Mouse (Mus musculus): ENCODE measurements around the gene Rev1. TPM values are rescaled to one million over a fixed set of nuclear protein-coding genes. Genes with fewer than 3 reads are reported as not detected.

The Rev1 gene
- total RNA-seq, 2 experiments from 2014 or later: 40.0 to 46.1 TPM

DNA sequence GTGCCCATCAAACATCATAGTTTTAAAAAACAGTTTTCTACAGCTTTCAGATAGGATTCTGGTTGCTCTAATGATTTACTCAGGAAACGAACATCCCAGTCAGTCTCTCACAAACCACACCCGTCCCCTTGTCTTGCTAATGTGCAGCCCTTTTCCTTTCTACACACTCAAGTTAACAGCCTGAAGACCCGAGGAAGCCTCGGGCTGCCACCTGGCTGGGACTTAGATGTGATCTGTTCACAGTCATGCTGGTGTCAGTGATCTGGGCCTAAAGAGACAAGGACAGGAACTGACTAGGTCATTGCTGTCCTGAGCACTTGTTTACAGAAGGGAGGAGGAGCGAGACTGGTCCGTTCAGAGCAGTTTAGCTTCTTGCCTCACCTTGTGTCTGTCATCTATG, 71.2 kb downstream of the Rev1 start:
- DNase-seq (ENCODE audit: extremely low spot score in 1 of 2, low spot score in 2 of 2): no peak
- intact Hi-C loops (cut with DNase I): no loop called here
- no peak overlapping the region for H3K27ac ChIP-seq
- TF ChIP-seq CTCF (IDR thresholded peaks at IDR 0.05): no peak
- no peak overlapping the region for H3K4me3 ChIP-seq

DNA sequence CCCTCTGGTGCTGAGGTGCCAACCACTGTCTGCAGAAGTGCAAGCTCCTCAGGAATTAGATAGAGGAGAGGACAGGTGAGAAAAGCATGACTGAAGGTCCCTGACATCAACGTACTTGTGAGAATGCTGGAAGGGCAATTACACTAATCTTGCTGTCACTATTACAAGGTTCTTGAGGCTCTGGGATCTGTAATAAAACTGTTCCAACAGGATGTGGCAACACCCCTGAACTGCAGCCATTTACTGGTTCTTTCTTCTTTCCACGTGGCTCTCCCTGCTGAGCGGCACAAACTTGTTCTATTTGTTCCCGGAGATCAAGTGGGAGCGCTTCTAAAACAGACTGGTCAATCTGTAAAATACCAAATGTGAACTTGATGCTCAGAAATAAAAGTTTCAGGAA, 74.4 kb downstream of the Rev1 start:
- no peak for DNase-seq (ENCODE audit: extremely low spot score in 1 of 2, low spot score in 2 of 2)
- Histone ChIP-seq H3K4me3 (no peak overlapping the region), H3K27ac (no peak overlapping the region)
- TF ChIP-seq CTCF (IDR thresholded peaks at IDR 0.05): no peak
- intact Hi-C loops (cut with DNase I): no loop called here

DNA sequence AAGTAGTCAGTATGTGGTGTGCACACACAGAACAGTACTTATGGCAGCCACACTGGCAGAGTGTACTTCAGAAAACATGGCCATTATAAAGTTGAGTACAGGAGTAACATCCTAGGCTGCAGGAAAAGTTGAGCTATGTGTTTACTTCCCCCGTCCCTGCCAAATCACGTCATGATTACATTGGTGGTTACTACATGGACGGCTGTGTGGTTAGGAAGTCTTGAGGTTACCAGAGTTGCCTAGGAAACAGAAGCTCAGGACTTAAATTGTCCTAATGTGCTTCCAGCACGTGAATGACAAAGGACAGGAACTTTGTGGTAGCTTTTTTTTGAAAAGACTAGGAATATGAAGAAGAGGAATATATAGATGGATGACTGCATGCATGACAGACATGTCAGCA, 80.0 kb downstream of the Rev1 start:
- no peak for DNase-seq (ENCODE audit: extremely low spot score in 1 of 2, low spot score in 2 of 2)
- Histone ChIP-seq H3K4me3 (no peak overlapping the region), H3K27ac (no peak overlapping the region)
- intact Hi-C loops (cut with DNase I): no loop called here
- no peak for TF ChIP-seq CTCF (IDR thresholded peaks at IDR 0.05)

DNA sequence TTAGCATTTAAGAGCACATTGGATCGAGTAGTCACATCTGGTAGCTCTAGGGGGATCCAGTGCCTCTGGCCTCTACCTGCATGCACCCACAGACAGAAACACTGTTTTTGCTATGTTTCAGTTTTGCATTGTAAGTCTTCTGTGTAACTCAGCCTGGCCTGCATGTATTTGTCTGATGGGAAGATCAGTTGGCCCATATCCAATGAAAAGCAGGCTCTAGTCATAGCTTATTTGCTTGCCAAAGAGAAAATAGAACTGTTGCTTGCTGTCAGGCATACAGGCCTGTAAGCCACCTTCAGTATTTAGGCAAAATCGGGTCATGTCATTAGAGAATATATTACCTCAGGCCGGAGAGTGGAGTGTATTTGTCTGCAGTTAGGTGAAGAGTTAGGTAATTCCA, 81.5 kb downstream of the Rev1 start:
- intact Hi-C loops (cut with DNase I): no loop called here
- TF ChIP-seq CTCF (IDR thresholded peaks at IDR 0.05): no peak
- Histone ChIP-seq H3K4me3 (no peak overlapping the region), H3K27ac (no peak overlapping the region)
- no peak for DNase-seq (ENCODE audit: extremely low spot score in 1 of 2, low spot score in 2 of 2)

DNA sequence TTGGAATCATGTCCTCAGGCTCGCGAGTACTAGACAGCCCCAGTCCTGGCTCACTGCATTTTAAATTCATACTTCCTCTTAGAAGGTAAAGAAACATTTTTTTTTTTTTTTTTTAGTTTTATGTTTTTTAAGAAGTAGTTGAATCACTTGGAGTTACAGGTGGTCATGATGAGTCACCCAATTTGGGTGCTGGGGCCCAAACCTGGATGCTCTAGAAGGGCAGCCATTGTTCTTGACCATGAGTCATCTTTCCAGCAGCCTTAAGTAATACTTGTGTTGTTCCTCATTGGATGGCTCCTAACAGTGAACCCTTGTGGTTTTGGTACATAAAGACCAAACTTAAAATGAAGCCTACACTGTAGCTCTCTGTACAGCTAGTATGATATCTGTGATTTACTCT, 90.7 kb downstream of the Rev1 start:
- DNase-seq (ENCODE audit: extremely low spot score in 1 of 2, low spot score in 2 of 2): no peak
- no peak for TF ChIP-seq CTCF (IDR thresholded peaks at IDR 0.05)
- Histone ChIP-seq H3K27ac (no peak overlapping the region), H3K4me3 (no peak overlapping the region)
- intact Hi-C loops (cut with DNase I): no loop called here

DNA sequence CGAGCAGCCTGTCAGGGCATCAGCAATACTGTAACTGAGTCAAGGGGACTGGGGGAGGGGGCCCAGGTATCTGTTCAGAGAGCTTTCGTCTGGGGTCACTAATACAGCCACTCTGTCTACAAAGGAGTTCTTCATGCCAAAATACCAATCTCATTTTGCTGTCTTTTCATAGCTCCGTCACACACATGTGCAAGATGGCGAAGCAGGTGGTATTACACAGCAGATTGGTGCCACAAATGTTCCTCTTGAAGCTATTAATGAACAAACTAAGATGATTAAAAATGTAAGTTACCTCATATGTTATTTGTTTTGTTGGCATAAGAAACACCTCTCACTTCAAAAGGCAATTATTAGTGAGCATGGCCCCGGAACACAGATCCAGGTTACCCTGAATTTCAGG, 92.2 kb downstream of the Rev1 start:
- H3K27ac ChIP-seq: no peak overlapping the region
- no peak overlapping the region for H3K4me3 ChIP-seq
- no peak for DNase-seq (ENCODE audit: extremely low spot score in 1 of 2, low spot score in 2 of 2)
- TF ChIP-seq CTCF (IDR thresholded peaks at IDR 0.05): no peak
- intact Hi-C loops (cut with DNase I): no loop called here

DNA sequence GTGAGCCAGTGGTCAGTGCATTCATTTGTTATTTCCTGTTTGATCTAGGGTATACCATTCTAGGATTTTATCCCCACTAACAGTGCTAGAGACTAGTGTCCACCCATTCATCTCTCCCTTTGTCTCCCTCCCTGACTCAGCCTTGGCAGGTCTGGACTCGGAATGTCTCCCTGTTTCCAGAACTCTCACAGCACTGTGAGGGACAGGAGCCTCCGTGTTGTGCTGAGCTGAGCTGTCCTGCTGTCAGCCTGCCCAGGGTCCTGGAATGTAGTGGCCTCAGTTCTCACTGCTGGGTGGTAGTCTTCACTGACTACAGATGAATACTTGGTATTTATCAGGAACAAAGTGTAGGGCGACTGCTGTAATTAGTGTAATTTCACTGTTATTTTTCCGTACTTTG, 94.1 kb downstream of the Rev1 start:
- TF ChIP-seq CTCF (IDR thresholded peaks at IDR 0.05): no peak
- Histone ChIP-seq H3K27ac (no peak overlapping the region), H3K4me3 (no peak overlapping the region)
- intact Hi-C loops (cut with DNase I): no loop called here
- DNase-seq (ENCODE audit: extremely low spot score in 1 of 2, low spot score in 2 of 2): no peak

DNA sequence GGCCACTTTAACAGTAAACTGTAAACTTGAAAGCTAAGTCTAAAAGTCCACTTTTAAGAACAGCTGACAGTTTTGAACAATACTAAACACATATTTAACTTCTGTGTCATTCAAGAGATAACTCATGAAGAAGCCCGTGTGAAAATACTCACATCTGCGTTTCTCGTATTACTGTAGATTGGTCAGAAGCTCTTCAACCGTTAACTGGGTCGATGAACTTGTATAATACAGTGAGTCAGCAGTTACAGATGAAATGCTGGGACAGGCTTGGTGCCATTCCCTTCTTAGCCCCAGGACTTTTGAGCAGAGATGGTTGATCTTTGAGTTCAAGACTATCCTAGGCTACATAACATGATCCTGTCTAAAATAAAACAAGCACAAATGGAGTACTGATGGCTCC, 98.2 kb downstream of the Rev1 start:
- no peak for DNase-seq (ENCODE audit: extremely low spot score in 1 of 2, low spot score in 2 of 2)
- no peak overlapping the region for H3K4me3 ChIP-seq
- H3K27ac ChIP-seq: no peak overlapping the region
- TF ChIP-seq CTCF (IDR thresholded peaks at IDR 0.05): no peak
- intact Hi-C loops (cut with DNase I): no loop called here

DNA sequence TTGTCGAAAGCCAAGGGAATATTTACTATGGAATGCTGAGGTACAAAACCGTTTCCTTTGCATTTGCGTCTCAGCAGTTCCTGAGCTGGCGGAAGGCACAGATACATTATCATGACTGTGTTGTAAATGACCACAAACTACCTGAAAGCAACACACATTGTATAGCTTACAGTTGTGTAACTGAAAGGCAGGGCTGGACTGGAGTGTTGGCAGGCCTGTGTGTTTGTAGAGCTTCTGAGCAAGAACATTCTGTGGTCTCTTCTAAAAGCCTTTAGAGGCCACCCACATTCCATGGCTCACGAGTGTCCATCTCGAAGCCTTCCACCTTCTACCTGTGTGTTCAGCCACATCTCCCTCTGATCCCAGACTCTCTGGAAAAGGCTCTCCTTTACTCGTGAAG, 102.3 kb downstream of the Rev1 start:
- no peak overlapping the region for H3K4me3 ChIP-seq
- no peak for TF ChIP-seq CTCF (IDR thresholded peaks at IDR 0.05)
- no peak for DNase-seq (ENCODE audit: extremely low spot score in 1 of 2, low spot score in 2 of 2)
- no peak overlapping the region for H3K27ac ChIP-seq
- intact Hi-C loops (cut with DNase I): no loop called here

DNA sequence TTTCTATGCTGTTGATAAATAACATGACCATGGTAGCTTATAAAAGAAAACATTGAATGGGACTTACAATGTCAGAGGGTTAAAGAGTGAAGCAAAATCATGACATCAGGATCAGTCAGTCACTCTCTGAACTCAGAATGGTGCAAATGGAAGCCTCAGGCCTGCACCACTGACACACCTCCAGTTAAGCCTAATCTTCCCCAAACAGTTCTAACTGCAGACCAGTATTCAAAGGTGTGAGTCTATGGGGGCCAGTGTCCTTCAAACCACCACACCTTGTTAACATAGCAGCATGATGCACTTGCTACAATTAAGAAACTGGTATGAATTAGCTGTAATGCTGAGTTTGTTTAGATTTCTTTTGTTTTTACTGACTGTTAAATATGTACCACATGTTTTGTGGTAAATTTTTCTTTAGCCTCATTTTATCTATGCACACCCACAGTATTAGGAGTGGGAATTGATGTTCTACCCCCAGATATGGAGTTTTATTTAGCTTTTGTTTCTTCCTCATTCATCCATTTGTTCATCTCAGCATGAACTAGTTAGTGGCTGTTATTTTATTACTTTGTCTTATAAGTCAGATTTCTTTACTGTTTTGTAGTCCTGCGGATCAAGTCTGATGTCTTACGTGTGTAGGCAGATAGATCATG, 114.9 kb downstream of the Rev1 start:
- no peak overlapping the region for H3K27ac ChIP-seq
- TF ChIP-seq CTCF (IDR thresholded peaks at IDR 0.05): no peak
- no peak for DNase-seq (ENCODE audit: extremely low spot score in 1 of 2, low spot score in 2 of 2)
- intact Hi-C loops (cut with DNase I): no loop called here
- no peak overlapping the region for H3K4me3 ChIP-seq

DNA sequence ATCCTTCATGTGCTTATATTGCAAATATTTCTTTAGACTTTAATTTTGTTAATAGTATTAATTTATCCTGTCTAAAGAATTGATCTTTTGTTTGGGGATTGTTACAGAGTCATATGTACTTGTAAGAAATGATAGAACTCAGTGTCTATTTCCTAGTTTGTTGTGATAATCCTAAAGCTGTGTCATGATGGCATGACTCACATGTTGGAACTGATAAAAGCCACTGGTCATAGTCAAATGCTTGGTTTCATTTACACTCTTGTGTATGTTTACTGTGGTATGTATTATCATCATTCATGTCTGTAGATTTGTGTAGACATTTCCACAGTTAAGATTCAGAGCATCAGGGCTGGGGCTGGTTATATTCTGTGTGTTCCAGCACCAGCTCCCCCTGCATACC, 117.1 kb downstream of the Rev1 start:
- no peak for TF ChIP-seq CTCF (IDR thresholded peaks at IDR 0.05)
- intact Hi-C loops (cut with DNase I): no loop called here
- H3K27ac ChIP-seq: no peak overlapping the region
- no peak for DNase-seq (ENCODE audit: extremely low spot score in 1 of 2, low spot score in 2 of 2)
- H3K4me3 ChIP-seq: no peak overlapping the region

DNA sequence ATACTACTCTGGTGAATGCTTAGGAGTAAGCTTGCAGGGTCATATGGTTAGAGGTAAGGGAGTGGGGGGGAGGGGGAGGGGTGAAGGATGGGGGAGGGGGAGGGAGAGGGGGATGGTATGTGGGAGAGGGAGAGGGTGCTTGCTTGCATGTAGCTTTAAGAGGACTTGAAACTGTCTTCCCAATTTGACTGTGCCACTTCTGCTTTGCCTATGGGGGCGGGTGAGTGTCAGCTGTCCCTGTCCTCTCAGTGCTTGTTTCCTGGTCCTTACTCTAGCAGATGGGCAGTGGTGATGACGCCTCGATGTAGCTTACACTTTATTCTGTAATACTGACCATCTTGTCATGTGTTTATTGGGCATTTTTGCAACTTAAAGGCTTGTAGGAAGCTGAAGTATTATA, 117.5 kb downstream of the Rev1 start:
- no peak for DNase-seq (ENCODE audit: extremely low spot score in 1 of 2, low spot score in 2 of 2)
- intact Hi-C loops (cut with DNase I): no loop called here
- no peak for TF ChIP-seq CTCF (IDR thresholded peaks at IDR 0.05)
- no peak overlapping the region for H3K4me3 ChIP-seq
- no peak overlapping the region for H3K27ac ChIP-seq

DNA sequence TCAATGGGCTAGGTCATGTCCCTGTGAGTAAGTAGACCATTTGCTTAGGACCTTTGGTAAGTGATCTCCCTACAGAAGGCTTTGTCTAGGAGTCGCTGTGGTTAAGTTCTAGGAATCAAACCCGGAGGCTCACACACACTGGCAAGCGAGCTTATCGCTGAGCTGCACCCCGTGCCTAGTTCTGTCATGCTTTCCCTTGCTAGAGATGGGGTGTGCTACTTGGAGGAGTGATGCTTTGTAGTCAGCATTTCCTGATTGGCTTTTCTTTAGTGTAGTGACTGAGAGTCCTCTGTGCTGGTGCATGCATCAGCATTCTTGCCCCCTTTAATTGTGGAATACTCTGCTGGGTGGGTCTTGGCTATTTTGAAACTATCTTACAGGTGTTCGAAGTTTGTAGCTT, 118.0 kb downstream of the Rev1 start:
- no peak for DNase-seq (ENCODE audit: extremely low spot score in 1 of 2, low spot score in 2 of 2)
- intact Hi-C loops (cut with DNase I): no loop called here

More for the DNA sequence above, 118.0 kb downstream of the Rev1 start:
- Histone ChIP-seq H3K27ac (no peak overlapping the region), H3K4me3 (no peak overlapping the region)
- TF ChIP-seq CTCF (IDR thresholded peaks at IDR 0.05): no peak
